Mouse (Mus musculus): ENCODE results near the gene Antxr1.

DNA sequence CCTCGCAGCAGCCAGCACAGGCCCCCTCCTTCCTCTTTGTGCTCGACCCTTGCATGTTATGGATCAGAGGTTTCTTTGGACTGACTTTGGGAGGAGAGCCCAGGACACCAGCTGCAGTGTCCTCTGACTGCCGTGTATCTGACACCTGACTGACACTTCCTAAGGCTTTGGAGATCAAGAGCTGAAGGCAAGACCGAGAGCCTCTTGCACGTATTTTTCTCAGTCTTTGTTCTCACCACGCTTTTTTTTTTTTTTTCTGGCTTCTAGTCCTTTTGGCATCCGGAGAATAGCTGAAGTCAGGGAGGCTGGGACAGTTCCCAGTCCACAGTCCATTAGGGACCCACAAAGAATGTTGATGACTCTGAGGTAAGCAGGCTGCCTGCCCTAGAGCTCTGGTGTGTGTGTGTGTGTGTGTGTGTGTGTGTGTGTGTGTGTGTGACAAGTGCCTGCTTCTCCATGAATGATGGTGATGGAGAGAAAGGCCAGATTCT, 233.2 kb downstream of the Antxr1 start:
- TF ChIP-seq CTCF (conservative IDR thresholded peaks at IDR 0.05 in 1 of 2, IDR thresholded peaks at IDR 0.05 in 1 of 2; ENCODE audit: low read depth in 2 of 2, low read length in 2 of 2): no peak
- no peak for TF ChIP-seq USF1 (IDR thresholded peaks at IDR 0.05; ENCODE audit: low read depth, low read length)
- no peak for TF ChIP-seq HCFC1 (IDR thresholded peaks at IDR 0.05; ENCODE audit: low read depth, low read length)
- TF ChIP-seq TBP (conservative IDR thresholded peaks at IDR 0.05; ENCODE audit: low read depth, low read length): no peak
- no peak for TF ChIP-seq POLR2A (IDR thresholded peaks at IDR 0.05; ENCODE audit: low read depth, low read length)
- TF ChIP-seq TCF12 (IDR thresholded peaks at IDR 0.05; ENCODE audit: low read depth, low read length): no peak
- no peak for TF ChIP-seq BHLHE40 (IDR thresholded peaks at IDR 0.05; ENCODE audit: low read depth, low read length)
- no peak for TF ChIP-seq ETS1 (conservative IDR thresholded peaks at IDR 0.05; ENCODE audit: low read depth, low read length)
- TF ChIP-seq EP300 (IDR thresholded peaks at IDR 0.05; ENCODE audit: low read length): no peak
- no peak for TF ChIP-seq MAX (IDR thresholded peaks at IDR 0.05; ENCODE audit: low read length)
- TF ChIP-seq SIN3A (IDR thresholded peaks at IDR 0.05; ENCODE audit: low read length): no peak
- TF ChIP-seq JUND (conservative IDR thresholded peaks at IDR 0.05; ENCODE audit: low read depth, low read length): no peak
